Mouse (Mus musculus) limb, embryonic 14.5 days (tissue): ENCODE measurements around the gene Tie1. TPM values are rescaled to one million over a fixed set of nuclear protein-coding genes. Genes with fewer than 3 reads are reported as not detected.
"Not testable (repeated sequence)": the region's sequence is repeated elsewhere in the genome, so short reads cannot be mapped to it uniquely, and the experiment has no call there.

Experiments
- ATAC-seq: fragments of 200-750 bp; cut with Nextera tagmentation; 2 replicates; pipeline ENCODE4 v1.8.0; 2017; ENCODE audit warnings: low read depth, moderate number of reproducible peaks, moderate TSS enrichment; ENCODE audit not compliant: low FRiP score
- DNase-seq: peaks from one replicate; pipeline ENCODE4 v3.0.0-alpha.2; 2015; ENCODE audit warnings: low spot score
- H3K27ac ChIP-seq: fragments of 300-500 bp; sonication (generic); replicated peaks from 2 replicates; pipeline ENCODE4 v1.5.1; 2014; ENCODE audit warnings: low read depth, mild to moderate bottlenecking, low read length, moderate library complexity, mixed read lengths
- H3K27me3 ChIP-seq: fragments of 300-500 bp; sonication (generic); 2 replicates; pipeline ENCODE4 v1.6.1; 2014; ENCODE audit warnings: low read length, mixed read lengths; ENCODE audit not compliant: control insufficient read depth, insufficient read depth
- H3K36me3 ChIP-seq: fragments of 300-500 bp; sonication (generic); 2 replicates; pipeline ENCODE4 v1.6.1; 2014; ENCODE audit warnings: mild to moderate bottlenecking, low read length, moderate library complexity, mixed read lengths; ENCODE audit not compliant: control insufficient read depth, insufficient read depth
- H3K4me1 ChIP-seq: fragments of 300-500 bp; sonication (generic); 2 replicates; pipeline ENCODE4 v1.6.1; 2014; ENCODE audit warnings: antibody characterized with exemption, low read length, mixed read lengths; ENCODE audit not compliant: control insufficient read depth, insufficient read depth
- H3K4me2 ChIP-seq: fragments of 300-500 bp; sonication (generic); replicated peaks from 2 replicates; pipeline ENCODE4 v1.6.1; 2014; ENCODE audit warnings: low read depth, mild to moderate bottlenecking, low read length, moderate library complexity; ENCODE audit not compliant: severe bottlenecking
- H3K4me3 ChIP-seq: fragments of 300-500 bp; sonication (generic); replicated peaks from 2 replicates; pipeline ENCODE4 v1.5.1; 2014; ENCODE audit warnings: low read length
- H3K9ac ChIP-seq: fragments of 300-500 bp; sonication (generic); 2 replicates; pipeline ENCODE4 v1.6.1; 2014; ENCODE audit warnings: mild to moderate bottlenecking, low read depth, low read length, moderate library complexity; ENCODE audit not compliant: severe bottlenecking
- H3K9me3 ChIP-seq: fragments of 300-500 bp; sonication (generic); 2 replicates; pipeline ENCODE4 v1.6.1; 2016; ENCODE audit warnings: low read length; ENCODE audit not compliant: control insufficient read depth
- POLR2A ChIP-seq: fragments of 200-500 bp; IDR thresholded peaks from 2 replicates; pipeline ENCODE4 v1.8.0; 2012; ENCODE audit warnings: inconsistent platforms, mild to moderate bottlenecking, moderate library complexity, borderline replicate concordance; ENCODE audit not compliant: insufficient read depth, insufficient read length; ENCODE audit errors: extremely low read depth
- WGBS: fragments of 180-500 bp; shearing (Covaris S2); extraction: QIAGEN DNeasy Blood & Tissue Kit; methylation state at CpG from one replicate; pipeline ENCODE4 v1.1.7; 2014; 5-methylcytosine and 5-hydroxymethylcytosine counted together
- polyA plus RNA-seq, 2 experiments: library from polyadenylated mRNA; depleted of rRNA in 1 of 2; stranded (reverse) in 1 of 2; unstranded in 1 of 2; fragments of >200 nt; fragmentation: Nextera tagmentation in 1 of 2; extraction: Ambion mirVana in 1 of 2; gene quantifications; 2 replicates each; pipeline versions ENCODE4 v1.2.1 to v1.2.3; 2012 to 2014

Gene Tie1
- polyA plus RNA-seq, 2 experiments: 17.7 to 27.1 TPM

GRCm38 (mm10) chr4:118522248-118522647, 32.4 kb upstream of the Tie1 start:
- Histone ChIP-seq H3K27me3 (no peaks in the 10 kb centered on the region; the same call in 1 of the 2 replicates), H3K36me3 (no peaks in the 10 kb centered on the region), H3K4me3 (no peak overlapping the region), H3K9me3 (no peaks in the 10 kb centered on the region), H3K27ac (no peak overlapping the region), H3K9ac (no peak overlapping the region), H3K4me2 (no peak overlapping the region), H3K4me1 (no peaks in the 10 kb centered on the region)
- DNase-seq (no peak), ATAC-seq (peak; percentile 39; the same call in 1 of the 2 replicates)
- WGBS: 74% methylated on average over 7 of the region's 7 CpGs
- no peak for TF ChIP-seq POLR2A

DNA sequence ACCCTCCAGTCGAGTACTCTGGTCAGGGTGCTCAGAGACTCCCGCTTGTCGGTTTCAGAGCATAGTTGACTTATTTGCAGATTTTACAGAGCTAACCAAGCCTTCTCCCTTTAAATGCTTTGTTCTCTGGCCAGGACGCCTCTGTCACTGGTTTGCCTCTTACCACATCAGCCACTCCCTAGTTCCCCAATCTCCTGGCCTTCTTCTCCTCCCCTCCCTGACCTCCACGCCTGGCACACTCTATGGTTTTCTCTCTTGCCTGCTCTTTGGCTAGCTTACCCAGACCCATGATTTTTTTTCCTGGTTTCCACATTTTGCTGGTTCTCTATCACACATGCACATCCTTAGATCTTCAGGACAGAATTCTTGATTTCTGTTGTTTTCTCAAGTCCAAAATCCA, 28.3 kb upstream of the Tie1 start:
- H3K27ac ChIP-seq: no peak overlapping the region
- 69% methylated on average over 5 of the region's 5 CpGs for WGBS
- DNase-seq: no peak
- no peak overlapping the region for H3K4me3 ChIP-seq
- no peak for TF ChIP-seq POLR2A
- H3K36me3 ChIP-seq: no peaks in the 10 kb centered on the region
- H3K4me2 ChIP-seq: no peak overlapping the region
- H3K27me3 ChIP-seq: no peaks in the 10 kb centered on the region; the same call in 1 of the 2 replicates
- no peak overlapping the region for H3K9ac ChIP-seq
- no peaks in the 10 kb centered on the region for H3K9me3 ChIP-seq
- H3K4me1 ChIP-seq: no peaks in the 10 kb centered on the region
- no peak for ATAC-seq

DNA sequence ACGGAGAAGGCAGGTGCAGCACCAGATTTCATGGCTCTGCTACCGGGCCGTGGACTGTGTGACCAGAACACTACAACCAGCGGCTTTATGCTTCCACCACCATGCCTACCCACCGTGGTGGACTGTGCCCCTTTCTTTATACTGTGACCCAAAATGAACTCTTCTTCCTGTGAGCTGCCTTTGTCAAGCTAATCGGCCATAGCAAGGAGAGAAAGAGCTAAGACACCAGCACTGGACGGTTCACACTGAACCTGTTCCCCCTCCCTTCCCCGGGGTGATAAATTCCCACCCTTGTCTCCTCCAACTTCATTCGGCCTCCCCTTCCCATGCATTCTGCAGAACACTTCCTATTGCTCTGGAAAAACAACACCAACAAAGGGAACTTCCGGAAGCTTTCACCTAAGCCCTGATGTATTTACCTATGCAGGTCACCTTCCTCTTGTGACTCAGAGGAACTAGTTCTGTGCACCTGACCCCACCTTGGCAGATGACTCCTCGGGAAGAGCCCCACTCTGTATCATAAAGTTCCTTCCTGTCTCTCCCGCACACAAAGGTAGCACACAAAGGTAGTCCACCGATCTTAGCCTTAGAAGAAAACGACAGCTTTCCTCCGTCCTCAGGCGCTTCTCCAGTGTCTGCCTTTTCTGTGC, 27.8 kb upstream of the Tie1 start:
- H3K27ac ChIP-seq: no peak overlapping the region
- H3K4me3 ChIP-seq: no peak overlapping the region
- no peaks in the 10 kb centered on the region for H3K9me3 ChIP-seq
- DNase-seq: no peak
- no peaks in the 10 kb centered on the region for H3K36me3 ChIP-seq
- H3K9ac ChIP-seq: no peak overlapping the region
- TF ChIP-seq POLR2A: no peak
- no peaks in the 10 kb centered on the region for H3K4me1 ChIP-seq
- no peaks in the 10 kb centered on the region; the same call in 1 of the 2 replicates for H3K27me3 ChIP-seq
- WGBS: 50% methylated on average over 16 of the region's 16 CpGs
- ATAC-seq: no peak
- no peak overlapping the region for H3K4me2 ChIP-seq

- Histone ChIP-seq H3K27ac (no peak overlapping the region), H3K4me2 (no peak overlapping the region), H3K36me3 (no peaks in the 10 kb centered on the region), H3K9ac (no peak overlapping the region), H3K4me3 (no peak overlapping the region), H3K9me3 (no peaks in the 10 kb centered on the region), H3K27me3 (no peaks in the 10 kb centered on the region; the same call in 1 of the 2 replicates), H3K4me1 (no peaks in the 10 kb centered on the region)
- ATAC-seq (no peak), DNase-seq (no peak)
- 13% methylated on average over 20 of the region's 20 CpGs for whole genome bisulfite sequencing
- TF ChIP-seq POLR2A: no peak
Observed at GRCm38 (mm10) chr4:118516699-118517496, 27.0 kb upstream of the Tie1 start.

DNA sequence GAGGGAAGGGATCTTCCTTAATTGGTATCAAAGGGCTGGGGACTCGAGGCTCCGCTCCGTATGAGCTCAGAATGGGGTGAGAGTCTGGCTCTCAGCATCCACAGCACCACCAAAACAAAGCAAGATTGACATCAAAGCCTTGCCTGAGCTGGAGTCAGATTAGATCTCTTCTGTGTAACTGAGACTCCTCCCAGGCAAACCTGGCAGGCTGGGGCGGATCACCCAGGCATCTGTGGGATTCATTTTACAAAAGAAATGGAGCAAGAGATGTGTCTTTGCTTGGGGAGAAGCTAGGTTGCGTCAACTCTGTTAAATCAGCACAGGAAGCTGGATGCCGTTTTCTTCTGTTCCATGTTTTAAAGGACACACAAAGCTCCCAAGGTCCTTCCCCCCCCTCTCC, 19.2 kb upstream of the Tie1 start:
- Histone ChIP-seq H3K36me3 (no peaks in the 10 kb centered on the region), H3K27me3 (no peaks in the 10 kb centered on the region), H3K4me2 (no peak overlapping the region), H3K9me3 (no peaks in the 10 kb centered on the region), H3K27ac (no peak overlapping the region), H3K9ac (no peak overlapping the region), H3K4me3 (no peak overlapping the region), H3K4me1 (no peaks in the 10 kb centered on the region)
- no peak for TF ChIP-seq POLR2A
- DNase-seq (peak; percentile 10), ATAC-seq (no peak)
- 12% methylated on average over 6 of the region's 6 CpGs for WGBS

DNA sequence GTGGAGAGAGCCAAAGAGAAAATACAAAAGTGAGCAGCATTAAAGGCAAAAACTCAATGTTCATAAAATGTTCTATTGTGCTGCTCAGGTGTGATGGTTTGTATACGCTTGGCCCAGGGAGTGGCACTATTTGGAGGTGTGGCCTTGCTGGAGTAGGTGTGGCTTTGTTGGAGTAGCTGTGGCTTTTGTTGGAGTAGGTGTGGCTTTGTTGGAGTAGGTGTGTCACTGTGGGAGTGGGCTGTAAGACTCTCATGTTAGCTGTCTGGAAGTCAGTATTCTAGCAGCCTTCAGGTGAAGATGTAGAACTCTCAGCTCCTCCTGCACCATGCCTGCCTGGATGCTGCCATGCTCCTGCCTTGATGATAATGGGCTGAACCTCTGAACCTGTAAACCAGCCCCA, 17.3 kb upstream of the Tie1 start:
- H3K4me2 ChIP-seq, ATAC-seq, H3K9me3 ChIP-seq, H3K27ac ChIP-seq, H3K36me3 ChIP-seq, DNase-seq, H3K4me1 ChIP-seq, H3K9ac ChIP-seq, H3K27me3 ChIP-seq, H3K4me3 ChIP-seq: not testable (repeated sequence)
- WGBS: 95% methylated on average over 1 of the region's 1 CpGs
